Mouse (Mus musculus) T-helper 1 cell (primary cell): ENCODE data around the gene Suclg1.

Experiments
- in situ Hi-C: fragments of 300-600 bp; cut with MboI, MseI; formaldehyde crosslinking; loops from one replicate; pipeline ENCODE4 v1.15.1; 2025; ENCODE audit warnings: high pct_unique_total_duplicates

The Suclg1 gene

GRCm38 (mm10) chr6:73248237-73249048 is at the start of gene Suclg1:
Suclg1 (plus strand) TSS chr6:73248382.
- in situ Hi-C loops: no loop called here

- in situ Hi-C loops: no loop called here
Measured at GRCm38 (mm10) chr6:73203724-73204123, 44.5 kb upstream of the Suclg1 start.

- in situ Hi-C loops: no loop called here
Measured at GRCm38 (mm10) chr6:73204937-73205336, 43.2 kb upstream of the Suclg1 start.

- in situ Hi-C loops: no loop called here
Measured at GRCm38 (mm10) chr6:73209598-73209997, 38.6 kb upstream of the Suclg1 start.

GRCm38 (mm10) chr6:73210445-73210972 is 37.7 kb upstream of the Suclg1 start:
- in situ Hi-C loops: no loop called here

- in situ Hi-C loops: no loop called here
Measured at GRCm38 (mm10) chr6:73211036-73211435, 37.1 kb upstream of the Suclg1 start.

GRCm38 (mm10) chr6:73211602-73212001 is 36.6 kb upstream of the Suclg1 start:
- in situ Hi-C loops: no loop called here

GRCm38 (mm10) chr6:73221189-73221957 is 26.8 kb upstream of the Suclg1 start, which contains the start of gene Dnah6:
Dnah6 (minus strand) TSS chr6:73221651.
- in situ Hi-C loops: loop anchor here (5.0 kb wide), 1 partner anchor 179 kb away; no protein-coding TSS in a partner anchor

- in situ Hi-C loops: loop anchor here (5.0 kb wide), 1 partner anchor 180 kb away; no protein-coding TSS in a partner anchor
Measured at GRCm38 (mm10) chr6:73221958-73222735, 26.0 kb upstream of the Suclg1 start.

- in situ Hi-C loops: loop anchor here (5.0 kb wide), 1 partner anchor 181 kb away; no protein-coding TSS in a partner anchor
Measured at GRCm38 (mm10) chr6:73222841-73223526, 25.2 kb upstream of the Suclg1 start.

- in situ Hi-C loops: no loop called here
Measured at GRCm38 (mm10) chr6:73227376-73228158, 20.6 kb upstream of the Suclg1 start.

- in situ Hi-C loops: no loop called here
Measured at GRCm38 (mm10) chr6:73228408-73228807, 19.8 kb upstream of the Suclg1 start.

- in situ Hi-C loops: no loop called here
Measured at GRCm38 (mm10) chr6:73228881-73229280, 19.3 kb upstream of the Suclg1 start.

GRCm38 (mm10) chr6:73232152-73232584 is 16.0 kb upstream of the Suclg1 start:
- in situ Hi-C loops: no loop called here

- in situ Hi-C loops: no loop called here
Measured at GRCm38 (mm10) chr6:73233202-73233726, 14.9 kb upstream of the Suclg1 start.

- in situ Hi-C loops: no loop called here
Measured at GRCm38 (mm10) chr6:73234302-73234900, 13.8 kb upstream of the Suclg1 start.

- in situ Hi-C loops: no loop called here
Measured at GRCm38 (mm10) chr6:73235650-73236049, 12.5 kb upstream of the Suclg1 start.

- in situ Hi-C loops: no loop called here
Measured at GRCm38 (mm10) chr6:73246821-73247220, 1.4 kb upstream of the Suclg1 start.

- in situ Hi-C loops: no loop called here
Measured at GRCm38 (mm10) chr6:73247452-73247851, 730 bp upstream of the Suclg1 start.
